Mouse (Mus musculus) G1E (cell line): ENCODE results near the gene Smdt1.

Source experiments
- CTCF ChIP-seq: IDR thresholded peaks from 2 replicates; pipeline ENCODE4 v1.5.1; 2012; ENCODE audit warnings: low read depth, low read length, inconsistent platforms, mixed read lengths
- GATA1 ChIP-seq: IDR thresholded peaks from 2 replicates; pipeline ENCODE4 v1.6.1; 2012; ENCODE audit warnings: borderline replicate concordance, low read length, inconsistent platforms, mixed read lengths
- GATA2 ChIP-seq: IDR thresholded peaks from 2 replicates; pipeline ENCODE4 v1.6.1; 2012; ENCODE audit warnings: low read depth, low read length, inconsistent platforms, borderline replicate concordance
- TAL1 ChIP-seq: conservative IDR thresholded peaks from 2 replicates; pipeline ENCODE4 v1.6.1; 2012; ENCODE audit warnings: low read depth, low read length, inconsistent platforms, mixed read lengths

DNA sequence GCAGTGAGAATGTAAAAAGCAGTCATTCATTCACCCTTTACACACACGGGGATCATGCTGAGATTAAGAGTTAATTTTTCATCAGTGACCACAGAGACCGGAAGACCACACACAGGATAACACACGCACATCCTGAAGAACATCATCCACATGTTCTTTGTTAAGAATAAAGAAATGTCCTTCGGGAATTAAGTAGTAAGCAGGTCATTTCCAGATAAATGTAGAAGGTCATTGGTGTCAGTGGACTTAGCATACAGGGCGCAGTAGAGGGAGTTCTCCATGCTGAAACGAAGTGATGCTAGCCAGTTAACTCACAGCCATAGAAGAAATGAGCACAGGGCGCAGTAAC lies 41.9 kb downstream of the Smdt1 start:
- TF ChIP-seq TAL1 (no peak), CTCF (no peak), GATA2 (no peak), GATA1 (no peak)
